Mouse (Mus musculus) heart, postnatal 0 days (tissue): ENCODE measurements at regions not wholly inside any gene's neighbourhood (a gene's known extent, or its start where the extent isn't known, plus 50 kb on each side); places are given as distances from the start of the nearest gene placed in this dataset.

Source experiments
- CTCF ChIP-seq: IDR thresholded peaks from 2 replicates; pipeline ENCODE4 v1.5.1; 2016; ENCODE audit warnings: antibody characterized with exemption, control low read depth, low read depth
- EP300 ChIP-seq: IDR thresholded peaks from 2 replicates; pipeline ENCODE4 v1.6.1; 2016; ENCODE audit warnings: antibody characterized with exemption, low read depth

GRCm38 (mm10) chr14:104279890-104280289 is 187.9 kb downstream of the Pou4f1 start:
- TF ChIP-seq CTCF (no peak), EP300 (no peak)
